Comparison of ENCODE assay signal across 35 mouse cellular contexts in the genomic region with DNA sequence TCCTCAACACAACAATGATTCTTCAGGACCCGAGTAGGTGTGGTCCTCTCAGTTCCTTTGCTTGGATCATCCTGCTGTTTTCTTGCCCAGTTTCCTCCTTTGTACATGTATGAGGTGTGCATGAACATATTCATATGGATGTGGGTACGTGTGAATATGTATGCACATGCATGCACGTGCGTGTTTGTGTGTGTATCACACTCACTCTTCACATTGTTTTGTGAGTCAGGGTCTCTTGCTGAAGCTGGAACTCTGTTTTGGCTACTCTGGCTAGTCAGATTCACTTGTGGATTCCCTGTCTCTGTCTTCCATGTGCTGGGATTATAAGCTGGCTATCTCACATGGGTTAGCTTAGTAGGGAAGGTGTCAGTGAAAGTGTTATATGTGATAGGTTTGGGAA.
"Had no signal": no experiment of that assay in that cellular context is flagged by ENCODE, and none has a peak within 500 bp of the region (broad histone marks: within the 10 kb centered on the region; RNA-seq: fewer than 3 reads in every experiment).

No protein-coding gene starts in this region.

- H3K36me3 ChIP-seq: heart, embryonic 10.5 days; heart, embryonic 12.5 days; heart, embryonic 13.5 days; heart, embryonic 15.5 days; hindbrain, embryonic 10.5 days; hindbrain, embryonic 12.5 days; hindbrain, embryonic 13.5 days; hindbrain, embryonic 15.5 days; intestine, embryonic 15.5 days; kidney, embryonic 15.5 days had no signal

- H3K27me3 ChIP-seq: heart, embryonic 12.5 days; heart, embryonic 13.5 days; heart, embryonic 15.5 days; hindbrain, embryonic 12.5 days; hindbrain, embryonic 13.5 days; hindbrain, embryonic 15.5 days; intestine, embryonic 15.5 days; kidney, embryonic 15.5 days had no signal

- H3K4me3 ChIP-seq: heart, embryonic 10.5 days; heart, embryonic 12.5 days; heart, embryonic 13.5 days; heart, embryonic 15.5 days; hindbrain, embryonic 10.5 days; hindbrain, embryonic 12.5 days; hindbrain, embryonic 13.5 days; hindbrain, embryonic 15.5 days; intestine, embryonic 15.5 days; kidney, embryonic 15.5 days; layer of hippocampus, adult 2 months had no signal

- DNase-seq: heart, postnatal 10 days; heart, postnatal 14 days; heart, postnatal 36 days; heart, postnatal 4 days; kidney, adult 11 months; kidney, adult 18-20 months; kidney, adult 2 months; kidney, adult 8-10 months; kidney, adult 9 months; kidney, postnatal 10 days; kidney, postnatal 14 days; kidney, postnatal 25 days; kidney, postnatal 36 days; kidney, postnatal 4 days; layer of hippocampus, adult 9-11 months; layer of hippocampus, postnatal 36 days had no signal

- H3K27ac ChIP-seq: heart, embryonic 10.5 days; heart, embryonic 13.5 days; heart, embryonic 15.5 days; hindbrain, embryonic 10.5 days; hindbrain, embryonic 12.5 days; hindbrain, embryonic 13.5 days; hindbrain, embryonic 14.5 days; hindbrain, embryonic 15.5 days; hindbrain, postnatal 0 days; intestine, embryonic 15.5 days; kidney, embryonic 15.5 days; kidney, postnatal 0 days; layer of hippocampus, adult 2 months had no signal

- H3K9me3 ChIP-seq: heart, embryonic 10.5 days; heart, embryonic 12.5 days; heart, embryonic 13.5 days; heart, embryonic 15.5 days; hindbrain, embryonic 10.5 days; hindbrain, embryonic 12.5 days; hindbrain, embryonic 13.5 days; hindbrain, embryonic 15.5 days; intestine, embryonic 15.5 days; kidney, embryonic 15.5 days had no signal

- ATAC-seq: hindbrain, embryonic 16.5 days; hindbrain, postnatal 0 days; inflammation-experienced regulatory T-cells, adult 6 months; intestine, embryonic 15.5 days; intestine, embryonic 16.5 days; intestine, postnatal 0 days had no signal

- H3K4me2 ChIP-seq: heart, embryonic 11.5 days; heart, embryonic 12.5 days; heart, embryonic 13.5 days; heart, embryonic 15.5 days; hindbrain, embryonic 12.5 days; hindbrain, embryonic 13.5 days; hindbrain, embryonic 14.5 days; hindbrain, embryonic 15.5 days; intestine, embryonic 15.5 days; kidney, embryonic 15.5 days had no signal

- H3K9ac ChIP-seq: heart, embryonic 12.5 days; heart, embryonic 13.5 days; heart, embryonic 15.5 days; hindbrain, embryonic 12.5 days; hindbrain, embryonic 13.5 days; hindbrain, embryonic 14.5 days; hindbrain, embryonic 15.5 days; intestine, embryonic 15.5 days; kidney, embryonic 15.5 days had no signal

- H3K4me1 ChIP-seq: heart, embryonic 10.5 days; heart, embryonic 12.5 days; heart, embryonic 13.5 days; heart, embryonic 15.5 days; hindbrain, embryonic 10.5 days; hindbrain, embryonic 12.5 days; hindbrain, embryonic 13.5 days; hindbrain, embryonic 15.5 days; intestine, embryonic 15.5 days; kidney, embryonic 15.5 days had no signal
